Mouse (Mus musculus): ENCODE data around the gene Pcdh15. TPM values are rescaled to one million over a fixed set of nuclear protein-coding genes. Genes with fewer than 3 reads are reported as not detected.

The Pcdh15 gene
- polyA plus RNA-seq (2012; rRNA removed): 1.0 and 1.4 TPM in 2 replicates
- polyA plus RNA-seq (2014; fragmentation: Nextera tagmentation; extraction: Ambion mirVana): 1.0 and 2.2 TPM in 2 replicates

DNA sequence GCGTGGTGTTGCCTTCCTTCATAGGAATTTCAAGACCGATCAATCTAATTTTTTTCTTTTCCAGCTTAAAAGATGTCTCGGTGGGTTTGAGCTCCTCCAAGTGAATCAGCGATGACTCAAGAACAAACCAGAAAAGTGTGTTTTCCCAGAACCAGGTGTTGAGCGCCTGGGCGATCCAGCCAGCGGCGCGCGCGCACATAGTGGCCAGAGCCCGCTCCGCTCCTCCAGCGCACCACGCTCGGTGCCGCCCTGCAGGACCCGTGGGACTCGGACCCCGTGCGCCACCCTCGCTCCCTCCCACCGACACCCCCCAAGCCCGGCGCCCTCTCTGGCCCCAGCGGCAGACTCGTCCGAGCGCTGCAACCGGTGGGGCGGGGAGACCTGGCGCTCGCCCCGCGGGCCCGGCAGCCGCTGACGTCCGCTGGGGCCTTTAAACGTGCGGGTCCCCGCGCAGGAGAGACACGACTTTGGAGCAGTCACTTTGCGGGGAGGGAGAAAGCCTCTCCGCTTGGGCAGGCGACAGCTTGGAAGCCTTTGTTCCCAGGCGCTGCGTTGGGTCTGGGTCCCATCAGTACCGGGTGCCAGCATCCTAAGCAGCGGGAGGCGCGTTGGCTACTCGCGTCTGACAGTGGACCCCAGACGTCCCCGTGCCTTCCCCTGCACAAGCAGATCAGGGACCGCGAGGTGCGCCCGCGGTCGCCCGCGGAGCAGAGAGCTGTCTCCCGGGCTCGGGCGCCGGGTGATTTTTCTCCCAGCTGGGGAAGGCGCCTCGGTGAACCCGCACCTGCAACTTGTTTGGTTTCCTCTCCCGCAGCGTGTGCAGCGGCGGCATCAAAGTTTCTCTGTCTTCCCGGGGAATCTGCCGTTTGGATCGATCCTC, at the start of gene Pcdh15:
Pcdh15 (plus strand) TSS at position 377 of the 880 bp plus-strand sequence.
- under 1% methylated on average over 70 of the region's 79 CpGs for whole genome bisulfite sequencing
- peak within 1 kb of the TSS; percentile 57 for H3K4me3 ChIP-seq (replicated peaks; ENCODE audit: low read length)
- peak within 1 kb of the TSS; percentile 54 for H3K9ac ChIP-seq (ENCODE audit: low read depth, low read length, severe bottlenecking)
- H3K27ac ChIP-seq (replicated peaks; ENCODE audit: low read depth, low read length): no peak within 1 kb of the TSS
- H3K27me3 ChIP-seq (ENCODE audit: control insufficient read depth, insufficient read depth, low read length): peaks cover 51% of the 10 kb centered on the region
- TF ChIP-seq POLR2A (IDR thresholded peaks at IDR 0.05; ENCODE audit: borderline replicate concordance, extremely low read depth, insufficient read depth, insufficient read length): no peak
- peak; percentile 14; the same call in 1 of the 2 replicates for ATAC-seq (ENCODE audit: low FRiP score, low read depth)
- no peak for DNase-seq (ENCODE audit: low spot score)
- H3K9me3 ChIP-seq (ENCODE audit: control insufficient read depth, low read length): no peaks in the 10 kb centered on the region
- peaks cover 6% of the 10 kb centered on the region; the same call in 1 of the 2 replicates for H3K4me1 ChIP-seq (ENCODE audit: control insufficient read depth, insufficient read depth, low read length)
- H3K36me3 ChIP-seq (ENCODE audit: control insufficient read depth, insufficient read depth, low read length): no peaks in the 10 kb centered on the region
- peak within 1 kb of the TSS; percentile 98 for H3K4me2 ChIP-seq (replicated peaks; ENCODE audit: low read depth, low read length, severe bottlenecking)

DNA sequence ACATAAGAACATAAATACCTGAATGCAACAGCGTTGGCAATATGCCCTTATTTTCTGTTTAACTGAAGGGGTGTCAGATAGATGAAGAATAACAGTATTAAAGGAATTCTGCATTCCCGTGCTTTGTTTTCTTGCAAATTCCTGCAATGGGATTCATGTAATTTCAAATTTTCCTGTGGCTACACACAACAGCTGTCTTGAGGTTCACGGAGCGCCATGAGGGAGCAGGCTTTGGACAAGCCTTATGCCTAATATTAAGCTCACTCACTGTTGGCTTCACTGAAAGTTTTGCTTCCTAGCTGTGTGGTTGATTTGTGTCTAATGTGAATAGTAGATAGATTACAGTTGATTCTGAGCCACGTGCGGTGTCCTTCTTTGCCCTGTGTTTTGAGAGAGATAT, 47.1 kb upstream of the Pcdh15 start:
- DNase-seq (ENCODE audit: low spot score) (no peak), ATAC-seq (ENCODE audit: low FRiP score, low read depth) (no peak)
- no peaks in the 10 kb centered on the region for H3K9me3 ChIP-seq (ENCODE audit: control insufficient read depth, low read length)
- H3K27ac ChIP-seq (replicated peaks; ENCODE audit: low read depth, low read length): no peak overlapping the region
- H3K36me3 ChIP-seq (ENCODE audit: control insufficient read depth, insufficient read depth, low read length): no peaks in the 10 kb centered on the region
- WGBS: 79% methylated on average over 6 of the region's 6 CpGs
- no peaks in the 10 kb centered on the region for H3K4me1 ChIP-seq (ENCODE audit: control insufficient read depth, insufficient read depth, low read length)
- H3K9ac ChIP-seq (ENCODE audit: low read depth, low read length, severe bottlenecking): no peak overlapping the region
- no peak overlapping the region for H3K4me2 ChIP-seq (replicated peaks; ENCODE audit: low read depth, low read length, severe bottlenecking)
- H3K4me3 ChIP-seq (replicated peaks; ENCODE audit: low read length): no peak overlapping the region
- H3K27me3 ChIP-seq (ENCODE audit: control insufficient read depth, insufficient read depth, low read length): no peaks in the 10 kb centered on the region
- TF ChIP-seq POLR2A (IDR thresholded peaks at IDR 0.05; ENCODE audit: borderline replicate concordance, extremely low read depth, insufficient read depth, insufficient read length): no peak

DNA sequence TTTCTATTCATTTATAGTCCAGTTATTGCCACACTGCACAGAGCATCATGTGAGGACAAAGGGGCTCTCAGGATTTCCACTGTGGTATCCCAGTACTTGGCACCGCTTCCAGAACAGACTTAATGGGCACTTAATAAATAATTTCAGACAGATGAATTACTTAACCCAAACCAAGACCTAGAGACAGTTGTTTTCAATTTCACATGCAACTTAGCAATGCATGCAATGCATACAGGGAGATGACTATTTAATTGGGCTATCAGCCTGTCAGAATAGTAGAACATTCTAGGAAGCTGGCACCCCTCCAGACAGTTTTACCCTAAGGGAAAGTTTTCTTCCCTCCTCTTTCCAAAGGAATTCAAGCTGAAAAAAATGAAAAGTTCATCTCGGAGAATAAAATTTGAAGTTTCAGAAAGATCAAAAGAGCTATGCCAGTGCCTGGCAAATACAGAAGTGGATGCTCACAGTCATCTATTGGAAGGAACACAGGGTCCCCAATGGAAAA, 39.4 kb upstream of the Pcdh15 start:
- Histone ChIP-seq H3K9me3 (ENCODE audit: control insufficient read depth, low read length) (no peaks in the 10 kb centered on the region), H3K27me3 (ENCODE audit: control insufficient read depth, insufficient read depth, low read length) (no peaks in the 10 kb centered on the region), H3K4me3 (replicated peaks; ENCODE audit: low read length) (no peak overlapping the region), H3K4me2 (replicated peaks; ENCODE audit: low read depth, low read length, severe bottlenecking) (no peak overlapping the region), H3K36me3 (ENCODE audit: control insufficient read depth, insufficient read depth, low read length) (no peaks in the 10 kb centered on the region), H3K4me1 (ENCODE audit: control insufficient read depth, insufficient read depth, low read length) (no peaks in the 10 kb centered on the region), H3K27ac (replicated peaks; ENCODE audit: low read depth, low read length) (no peak overlapping the region), H3K9ac (ENCODE audit: low read depth, low read length, severe bottlenecking) (no peak overlapping the region)
- ATAC-seq (ENCODE audit: low FRiP score, low read depth) (no peak), DNase-seq (ENCODE audit: low spot score) (peak; percentile 49)
- TF ChIP-seq POLR2A (IDR thresholded peaks at IDR 0.05; ENCODE audit: borderline replicate concordance, extremely low read depth, insufficient read depth, insufficient read length): no peak
- 53% methylated on average over 2 of the region's 2 CpGs for WGBS

DNA sequence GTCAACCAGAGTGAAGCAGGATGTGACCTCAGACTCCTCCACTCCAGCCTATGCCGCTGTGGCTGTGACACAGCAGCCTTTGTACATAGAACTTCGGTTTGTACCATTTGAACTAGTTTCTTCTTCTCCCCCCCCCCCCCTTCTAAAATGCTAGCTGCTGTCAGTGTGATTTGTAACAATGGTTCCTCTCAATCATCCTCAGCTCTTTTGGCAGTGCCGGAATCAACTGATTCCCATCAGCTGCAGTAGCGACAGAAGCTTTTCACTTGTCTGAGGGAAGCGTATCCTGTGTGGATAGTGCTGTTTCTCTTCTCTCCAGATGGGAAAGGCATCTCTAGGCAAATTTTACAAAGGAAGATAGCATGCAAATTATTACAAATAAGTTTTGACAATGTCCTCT, 12.4 kb upstream of the Pcdh15 start:
- ATAC-seq (ENCODE audit: low FRiP score, low read depth) (no peak), DNase-seq (ENCODE audit: low spot score) (no peak)
- H3K4me3 ChIP-seq (replicated peaks; ENCODE audit: low read length): no peak overlapping the region
- TF ChIP-seq POLR2A (IDR thresholded peaks at IDR 0.05; ENCODE audit: borderline replicate concordance, extremely low read depth, insufficient read depth, insufficient read length): no peak
- H3K36me3 ChIP-seq (ENCODE audit: control insufficient read depth, insufficient read depth, low read length): no peaks in the 10 kb centered on the region
- H3K27ac ChIP-seq (replicated peaks; ENCODE audit: low read depth, low read length): no peak overlapping the region
- no peak overlapping the region for H3K4me2 ChIP-seq (replicated peaks; ENCODE audit: low read depth, low read length, severe bottlenecking)
- no peaks in the 10 kb centered on the region for H3K27me3 ChIP-seq (ENCODE audit: control insufficient read depth, insufficient read depth, low read length)
- H3K9me3 ChIP-seq (ENCODE audit: control insufficient read depth, low read length): no peaks in the 10 kb centered on the region
- no peak overlapping the region for H3K9ac ChIP-seq (ENCODE audit: low read depth, low read length, severe bottlenecking)
- no peaks in the 10 kb centered on the region for H3K4me1 ChIP-seq (ENCODE audit: control insufficient read depth, insufficient read depth, low read length)
- WGBS: 88% methylated on average over 5 of the region's 5 CpGs

DNA sequence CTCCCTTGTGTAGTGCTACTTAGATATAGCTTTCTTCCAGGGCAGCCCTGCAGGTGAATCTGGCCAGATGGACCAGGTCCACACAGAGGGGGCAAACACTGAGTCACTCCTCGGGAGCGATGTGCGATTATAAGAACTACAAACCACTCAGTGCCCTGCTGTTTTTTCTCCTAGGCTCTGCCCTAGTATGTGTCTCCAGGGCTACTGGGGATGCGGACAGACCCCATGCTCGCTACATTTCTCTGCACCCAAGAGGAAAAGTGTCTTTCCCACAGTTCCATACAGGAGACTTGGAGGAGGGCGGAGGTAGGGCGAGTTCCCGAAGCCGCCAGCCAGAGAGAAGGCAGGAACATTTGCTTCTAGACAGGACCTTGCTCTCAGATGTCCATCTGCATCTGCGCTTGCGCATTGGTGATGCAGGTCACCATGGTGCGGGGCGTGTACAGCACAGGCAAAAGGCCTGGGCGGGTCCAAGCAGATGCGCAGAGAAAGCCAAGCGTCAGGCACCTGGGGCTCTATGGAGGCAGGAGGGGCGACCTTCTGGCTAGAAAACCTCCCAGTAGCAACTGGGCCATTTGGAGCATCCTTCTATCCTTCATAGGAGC, 2.5 kb upstream of the Pcdh15 start:
- Histone ChIP-seq H3K27ac (replicated peaks; ENCODE audit: low read depth, low read length) (no peak overlapping the region), H3K9ac (ENCODE audit: low read depth, low read length, severe bottlenecking) (no peak overlapping the region), H3K4me2 (replicated peaks; ENCODE audit: low read depth, low read length, severe bottlenecking) (peak overlapping the region; percentile 51), H3K27me3 (ENCODE audit: control insufficient read depth, insufficient read depth, low read length) (peaks cover 49% of the 10 kb centered on the region), H3K4me3 (replicated peaks; ENCODE audit: low read length) (peak overlapping the region; percentile 35), H3K36me3 (ENCODE audit: control insufficient read depth, insufficient read depth, low read length) (no peaks in the 10 kb centered on the region), H3K4me1 (ENCODE audit: control insufficient read depth, insufficient read depth, low read length) (peaks cover 6% of the 10 kb centered on the region; the same call in 1 of the 2 replicates), H3K9me3 (ENCODE audit: control insufficient read depth, low read length) (no peaks in the 10 kb centered on the region)
- DNase-seq (ENCODE audit: low spot score) (no peak), ATAC-seq (ENCODE audit: low FRiP score, low read depth) (no peak)
- TF ChIP-seq POLR2A (IDR thresholded peaks at IDR 0.05; ENCODE audit: borderline replicate concordance, extremely low read depth, insufficient read depth, insufficient read length): no peak
- 2% methylated on average over 17 of the region's 17 CpGs for WGBS

Measured in limb, embryonic 14.5 days (tissue).